ENCODE assay signal across 8 mouse cellular contexts in genomic region chr13:101801372-101802186, GRCm38 (mm10). TPM values are rescaled to one million over a fixed set of nuclear protein-coding genes. Genes with fewer than 3 reads are reported as not detected.
DNase-seq lines count a peak whose midpoint lies in the region; ATAC-seq lines count a peak whose summit lies in the region.

No protein-coding gene starts in this region.

- peak; percentile 73 for DNase-seq in adrenal gland, adult 2 months
- peak; percentile 87 for DNase-seq in embryo, embryonic 11 days
- peak; percentile 37 to 40 for DNase-seq in gastrocnemius, postnatal 36 days
- DNase-seq in intestine, embryonic 14.5 days (ENCODE audit: low spot score): peak; percentile 87
- DNase-seq in left cerebral cortex, adult 8-10 months (ENCODE audit: low spot score in 2 of 2): peak; percentile 49 to 68
- DNase-seq in lung, postnatal 4 days: peak; percentile 69 to 82
- peak; percentile 42 for DNase-seq in retina, postnatal 7 days (ENCODE audit: low read depth, low spot score)
- peak; percentile 65 for DNase-seq in yolk sac, embryonic 10.5 days (ENCODE audit: low spot score)

- peak; percentile 85 for ATAC-seq in intestine, embryonic 14.5 days (replicated peaks; ENCODE audit: low FRiP score, low TSS enrichment, low read depth)

- no peaks in the 10 kb centered on the region for H3K9me3 ChIP-seq in intestine, embryonic 14.5 days (ENCODE audit: control insufficient read depth, low read length)

- intact Hi-C loops in gastrocnemius, postnatal 36 days (cut with DNase I): loop anchor here (5.0 kb wide), 1 partner anchor 34 kb away; the partner anchor contains the start of gene Pik3r1

- H3K27me3 ChIP-seq in intestine, embryonic 14.5 days (replicated peaks; ENCODE audit: control insufficient read depth, insufficient read depth, low read length): 0 out of 2 replicates have a peak, but pooled peaks cover 3% of the 10 kb centered on the region

- no peaks in the 10 kb centered on the region for H3K36me3 ChIP-seq in intestine, embryonic 14.5 days (ENCODE audit: control insufficient read depth, insufficient read depth, low read length)

- H3K9ac ChIP-seq in intestine, embryonic 14.5 days (ENCODE audit: low read length): peak overlapping the region; percentile 58

- H3K4me2 ChIP-seq in intestine, embryonic 14.5 days (ENCODE audit: low read length): peak overlapping the region; percentile 76

- WGBS in intestine, embryonic 14.5 days: 3% methylated on average over 41 of the region's 41 CpGs

- H3K27ac ChIP-seq in intestine, embryonic 14.5 days (ENCODE audit: low read depth): peak overlapping the region; percentile 87

- H3K4me1 ChIP-seq in intestine, embryonic 14.5 days (replicated peaks; ENCODE audit: control insufficient read depth, insufficient read depth, low read length): no peaks in the 10 kb centered on the region; the same call in 1 of the 2 replicates

- H3K4me3 ChIP-seq in intestine, embryonic 14.5 days (ENCODE audit: low read depth, low read length): peak overlapping the region; percentile 34

RNA-seq across cellular contexts. Expression of gene Pik3r1, which starts 33.6 kb away (rescaled TPM):
- total RNA-seq in adrenal gland, adult 2 months (2021): 100 to 1,000 TPM in 1 of 2 experiments, 10 to 100 TPM in 1; 71.0 to 125 TPM
- 12.0 and 13.4 TPM in 2 replicates for polyA plus RNA-seq in adrenal gland, adult 2 months (2012; rRNA removed)
- 10 to 100 TPM; 21.6 to 32.9 TPM for total RNA-seq in gastrocnemius, postnatal 36 days (2021)
- polyA plus RNA-seq in intestine, embryonic 14.5 days (2014; fragmentation: Nextera tagmentation; extraction: Ambion mirVana): 52.6 and 57.4 TPM in 2 replicates
- 100 to 1,000 TPM; 124 to 134 (median 126) TPM for total RNA-seq in left cerebral cortex, adult 8-10 months (2022)

Comparison
In these comparisons a context has a peak if more than half of its experiments do, and no peak if none do; other contexts are left out.
1. Peak in every context shown above with its lines: DNase-seq, ATAC-seq, H3K4me3 ChIP-seq and H3K27ac ChIP-seq.